Mouse (Mus musculus) megakaryocyte, embryonic 14.5 days (primary cell): ENCODE data around the gene Ankrd6.

Experiments
- FLI1 ChIP-seq: IDR thresholded peaks from 2 replicates; pipeline ENCODE4 v1.6.1; 2012; ENCODE audit warnings: low read length, inconsistent platforms, mixed read lengths
- GATA1 ChIP-seq: IDR thresholded peaks from 3 replicates; pipeline ENCODE4 v1.6.1; 2012; ENCODE audit warnings: mixed read lengths, low read length, inconsistent platforms, borderline replicate concordance

GRCm38 (mm10) chr4:32863447-32864130 lies 87.1 kb downstream of the Ankrd6 start:
- TF ChIP-seq GATA1 (no peak), FLI1 (no peak)
